Mouse (Mus musculus) cerebellum, adult 11-12 months (tissue): ENCODE measurements around the gene Clba1.
A peak's percentile ranks its signal among the peaks of the same experiment; 100 is the strongest.

Source experiments
- DNase-seq: peaks from one replicate; pipeline ENCODE4 v3.0.0; 2022

Gene Clba1

DNA sequence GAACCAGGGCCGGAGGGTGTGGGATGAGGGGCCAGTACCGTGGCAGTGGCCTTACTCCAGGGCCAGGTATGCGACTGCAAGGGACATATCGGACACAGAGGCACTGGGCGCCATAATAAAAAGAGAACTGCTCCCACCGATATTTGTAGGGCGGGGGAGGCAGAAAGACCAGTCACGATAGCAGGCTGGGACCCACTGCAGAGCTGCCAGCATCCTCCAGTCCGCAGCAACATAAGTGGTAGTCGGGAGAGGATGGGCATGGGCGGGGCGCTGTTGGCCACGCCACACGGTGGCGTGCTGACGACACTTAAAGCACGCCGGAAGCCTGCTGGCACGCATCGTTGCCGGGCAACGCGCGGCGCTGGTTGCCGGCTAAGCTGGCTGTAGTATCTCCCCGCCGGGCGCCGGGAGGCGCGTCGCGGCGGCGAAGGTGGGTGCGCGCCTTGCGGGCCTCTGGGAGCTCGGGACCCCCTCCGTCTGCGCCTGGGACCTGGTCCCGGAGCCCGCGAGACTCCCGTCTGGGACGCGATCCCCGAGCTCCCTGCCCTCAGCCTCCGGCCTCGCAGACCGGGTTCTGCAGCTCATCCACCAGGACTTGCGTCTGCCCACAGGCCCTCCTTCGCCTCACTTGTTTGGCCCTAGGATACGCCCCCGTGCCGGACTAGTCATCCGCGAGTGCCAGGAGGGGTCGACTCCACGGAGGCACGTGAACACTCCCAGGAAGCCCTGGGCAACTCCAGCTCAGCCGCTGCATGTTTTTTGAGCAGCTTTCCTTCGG, at the start of gene Clba1:
TSS of gene Clba1 (plus strand) at position 351 of the 778 bp plus-strand sequence.
- peak; percentile 93 for DNase-seq

DNA sequence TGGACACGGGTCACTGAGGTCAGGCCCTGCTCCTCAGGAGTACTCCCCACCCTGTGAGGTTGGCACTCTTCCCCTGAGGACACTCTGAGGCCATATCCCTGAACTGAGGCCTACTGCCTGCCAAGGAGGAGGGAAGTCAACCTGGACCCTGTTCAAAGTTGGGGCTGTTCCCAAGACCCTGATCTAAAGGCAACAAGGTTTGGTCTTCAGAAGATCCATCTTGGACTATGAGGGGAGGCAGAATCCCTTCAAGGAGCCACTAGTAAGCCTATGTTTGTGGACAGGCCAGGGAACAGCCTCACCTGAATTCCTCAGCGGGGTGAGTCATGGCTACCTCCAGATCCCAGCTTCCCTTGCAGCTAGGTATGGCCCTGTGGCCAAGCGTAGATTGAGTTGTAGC, 49.3 kb upstream of the Clba1 start:
- no peak for DNase-seq

DNA sequence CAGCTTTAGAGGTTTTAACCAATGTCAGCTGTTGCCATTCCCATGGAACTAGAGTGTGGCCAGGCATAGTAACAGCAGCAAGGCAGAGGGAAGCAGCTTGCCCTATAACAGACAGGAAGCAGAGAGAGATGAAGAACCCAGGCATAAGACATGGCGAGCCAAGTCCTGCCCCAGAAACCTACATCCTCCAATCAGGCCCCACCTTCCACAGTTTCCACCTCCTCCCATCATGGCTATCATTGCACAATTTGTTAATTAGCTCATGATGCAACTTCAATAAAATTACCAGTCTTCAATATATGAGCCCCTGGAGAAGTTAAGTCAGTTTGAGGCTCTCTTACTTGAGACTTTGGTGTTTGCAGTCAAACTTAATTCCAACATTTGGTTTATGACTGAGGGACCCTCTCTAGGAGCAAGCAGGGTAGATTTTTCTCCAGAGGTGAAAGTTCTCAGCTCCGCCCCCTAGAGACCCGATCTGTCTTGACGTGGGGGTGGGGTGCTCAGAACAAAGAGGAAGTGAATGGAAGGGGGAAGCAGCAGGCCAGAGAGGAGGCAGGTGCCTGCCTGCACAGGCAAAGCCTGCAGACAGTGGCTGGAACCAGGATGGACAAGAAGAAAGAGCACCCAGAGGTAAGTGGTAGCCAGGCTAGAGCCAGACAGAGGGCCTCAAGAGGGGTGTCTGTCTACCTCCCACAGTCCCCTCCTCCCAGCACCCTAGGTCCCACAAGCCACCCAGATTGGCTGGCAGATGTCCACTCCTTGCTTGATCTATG, 48.4 kb upstream of the Clba1 start, which contains the start of gene Pld4:
TSS of gene Pld4 (plus strand) at position 502 of the 773 bp plus-strand sequence.
- DNase-seq = peak; percentile 1

DNA sequence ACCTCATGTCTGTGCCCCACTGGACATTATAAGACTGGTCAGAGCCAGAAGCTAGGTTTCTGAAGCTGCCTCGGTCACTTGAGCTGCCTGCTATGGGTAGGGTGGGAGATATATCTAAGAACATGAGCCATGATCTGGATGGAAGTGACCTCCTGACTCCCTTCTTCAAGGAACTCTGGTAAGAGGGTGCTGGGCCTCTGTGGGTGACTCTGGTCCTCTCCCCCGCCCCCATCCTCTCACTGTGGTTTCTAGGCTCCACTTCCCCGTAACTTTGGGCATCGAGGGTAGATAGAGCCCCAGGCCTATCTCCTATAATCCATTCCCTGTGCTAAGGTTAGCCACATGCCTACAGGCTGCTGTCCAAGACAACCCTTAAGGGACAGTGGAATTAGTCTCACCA, 47.3 kb upstream of the Clba1 start:
- DNase-seq = no peak

DNA sequence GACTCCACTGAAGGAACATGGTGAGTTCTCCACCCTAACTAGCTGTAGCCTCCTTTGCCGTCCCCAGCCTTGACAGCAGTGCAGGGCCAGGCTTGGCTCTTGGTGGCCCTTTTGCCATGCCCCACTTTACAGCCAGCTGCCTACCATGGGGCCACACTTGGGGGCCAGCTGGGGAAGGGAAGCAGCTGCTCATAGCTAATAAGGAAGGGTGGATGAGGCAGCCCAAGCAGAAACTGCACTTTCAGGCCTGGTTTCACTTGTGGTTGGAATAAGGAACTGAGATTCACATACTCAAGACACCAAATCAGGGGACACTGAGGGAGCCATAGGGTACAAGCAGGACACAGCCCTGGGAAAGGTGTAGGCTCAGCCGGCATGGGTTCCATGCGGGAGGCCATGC, 46.7 kb upstream of the Clba1 start:
- DNase-seq = no peak

DNA sequence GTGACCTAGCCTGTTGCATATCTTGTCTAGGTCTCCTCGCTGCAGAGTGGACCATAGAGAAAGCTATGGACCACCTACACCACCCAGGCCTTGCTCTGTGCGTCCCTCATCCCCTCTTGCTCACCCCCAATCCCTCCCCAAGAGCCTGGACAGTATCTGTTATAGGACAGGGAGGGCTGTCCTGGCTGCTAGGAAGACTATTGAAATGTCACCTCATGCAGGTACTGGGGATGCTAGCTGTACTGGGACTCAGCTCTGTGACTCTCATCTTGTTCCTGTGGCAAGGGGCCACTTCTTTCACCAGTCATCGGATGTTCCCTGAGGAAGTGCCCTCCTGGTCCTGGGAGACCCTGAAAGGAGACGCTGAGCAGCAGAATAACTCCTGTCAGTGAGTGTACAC, 45.6 kb upstream of the Clba1 start:
- DNase-seq = no peak

DNA sequence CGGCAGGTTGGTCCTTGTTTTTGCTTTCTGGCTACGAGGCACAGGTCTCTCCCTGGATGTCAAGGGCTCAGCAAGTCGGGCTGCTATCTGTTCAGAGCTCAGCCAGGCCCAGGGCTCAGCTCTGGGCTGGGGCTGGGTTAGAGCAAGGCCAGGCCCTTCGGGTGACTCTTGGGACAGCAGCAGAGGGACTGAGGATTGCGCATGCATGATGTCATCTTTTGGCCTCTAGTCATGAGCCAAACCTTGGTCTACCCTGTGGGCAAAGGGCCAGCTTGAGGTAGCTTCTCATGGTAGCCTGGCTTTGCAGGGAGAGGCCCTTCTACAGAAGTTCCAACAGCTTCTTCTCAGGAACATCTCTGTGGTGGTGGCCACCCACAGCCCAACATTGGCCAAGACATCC, 44.6 kb upstream of the Clba1 start:
- DNase-seq = no peak

DNA sequence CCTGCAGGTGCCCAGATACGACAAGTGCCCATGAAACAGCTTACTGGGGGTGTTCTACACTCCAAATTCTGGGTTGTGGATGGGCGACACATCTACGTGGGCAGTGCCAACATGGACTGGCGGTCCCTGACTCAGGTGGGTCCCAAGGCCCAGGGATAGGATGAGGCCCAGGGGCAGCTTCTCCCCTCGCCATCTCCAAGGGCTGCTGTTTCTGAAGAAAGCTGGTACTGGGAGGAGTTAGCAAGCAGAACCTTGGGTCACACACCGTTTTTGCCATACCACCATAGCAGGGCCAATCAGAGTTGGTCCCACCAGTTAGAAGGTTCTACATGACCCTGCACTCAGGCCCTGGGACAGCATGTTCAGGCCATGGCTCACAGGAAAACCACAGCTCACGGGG, 43.7 kb upstream of the Clba1 start:
- DNase-seq = no peak

DNA sequence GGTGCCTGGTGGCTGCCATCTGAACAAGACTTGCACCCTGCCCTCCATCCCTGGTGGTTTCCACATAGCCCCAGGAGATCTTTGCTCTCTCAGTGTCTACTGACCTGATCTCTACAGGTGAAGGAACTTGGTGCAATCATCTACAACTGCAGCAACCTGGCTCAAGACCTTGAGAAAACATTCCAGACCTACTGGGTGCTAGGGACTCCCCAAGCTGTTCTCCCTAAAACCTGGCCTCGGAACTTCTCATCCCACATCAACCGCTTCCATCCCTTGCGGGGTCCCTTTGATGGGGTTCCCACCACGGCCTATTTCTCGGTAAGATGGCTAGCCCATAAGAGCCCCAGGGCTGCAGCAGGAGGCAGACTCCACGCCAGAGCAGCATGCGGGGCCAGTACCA, 42.2 kb upstream of the Clba1 start:
- DNase-seq = no peak

DNA sequence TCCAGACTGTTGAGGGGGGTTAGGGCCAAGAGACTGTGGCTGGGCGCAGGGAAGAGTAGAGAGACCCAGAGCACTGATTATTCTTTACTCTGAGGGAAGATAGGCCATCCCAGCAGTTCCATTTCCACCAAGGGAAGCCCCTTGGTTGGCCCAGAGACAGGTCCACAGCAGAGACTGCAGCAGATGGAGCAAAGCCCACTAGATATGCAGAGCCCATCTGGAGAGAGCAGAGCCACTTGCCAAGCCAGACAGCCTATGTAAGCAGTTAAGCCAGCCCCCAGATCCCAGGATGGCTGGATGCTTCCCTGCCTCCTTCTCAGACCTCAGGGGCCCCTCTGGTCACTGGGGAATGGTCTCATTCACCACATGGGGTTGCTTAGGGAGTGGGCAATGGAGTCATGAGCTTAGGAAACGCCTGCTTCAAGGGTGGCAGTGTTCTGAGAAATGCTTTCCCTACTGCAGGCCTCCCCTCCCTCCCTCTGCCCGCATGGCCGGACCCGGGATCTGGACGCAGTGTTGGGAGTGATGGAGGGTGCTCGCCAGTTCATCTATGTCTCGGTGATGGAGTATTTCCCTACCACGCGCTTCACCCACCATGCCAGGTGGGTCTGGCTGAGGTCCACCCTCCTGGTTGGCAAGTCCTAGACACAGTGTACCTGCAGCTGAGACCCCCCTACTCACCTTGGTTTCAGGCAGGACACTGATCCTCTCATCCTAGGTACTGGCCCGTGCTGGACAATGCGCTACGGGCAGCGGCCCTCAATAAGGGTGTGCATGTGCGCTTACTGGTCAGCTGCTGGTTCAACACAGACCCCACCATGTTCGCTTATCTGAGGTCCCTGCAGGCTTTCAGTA, 41.5 kb upstream of the Clba1 start:
- DNase-seq = no peak

DNA sequence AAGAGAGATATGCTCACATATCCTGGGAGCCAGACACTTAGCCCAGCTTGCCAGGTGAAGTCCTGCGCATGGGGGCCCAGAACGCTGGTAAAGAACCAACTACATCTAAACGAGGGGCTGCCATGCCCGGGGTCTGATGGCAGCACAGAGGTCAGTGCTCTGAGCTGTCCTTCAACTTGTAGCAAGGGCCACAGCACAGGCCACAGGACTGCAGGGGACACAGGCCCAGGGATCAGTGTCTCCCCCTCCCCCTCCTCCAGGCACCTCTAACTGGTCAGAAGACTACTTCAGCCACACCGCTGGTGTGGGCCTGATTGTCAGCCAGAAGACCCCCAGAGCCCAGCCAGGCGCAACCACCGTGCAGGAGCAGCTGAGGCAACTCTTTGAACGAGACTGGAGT, 40.6 kb upstream of the Clba1 start:
- DNase-seq = no peak

DNA sequence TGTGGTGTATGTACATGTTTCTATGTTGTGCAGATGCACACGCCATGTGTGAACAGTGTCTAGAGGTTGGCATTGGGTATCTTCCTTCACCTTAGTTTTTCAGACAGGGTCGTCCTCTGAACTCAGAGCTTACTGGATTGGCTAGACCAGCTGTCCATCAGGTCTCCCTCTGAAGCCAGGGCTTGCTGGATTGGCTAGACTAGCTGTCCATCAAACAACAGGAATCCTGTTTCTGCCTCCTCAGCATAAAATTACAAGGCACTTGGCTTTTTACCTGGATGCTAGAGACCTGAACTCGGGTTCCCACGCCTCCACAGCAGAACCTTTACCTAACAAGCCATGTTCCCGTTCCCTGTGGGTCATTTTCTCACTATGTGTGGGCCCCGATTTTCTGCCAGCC, 39.7 kb upstream of the Clba1 start:
- no peak for DNase-seq

DNA sequence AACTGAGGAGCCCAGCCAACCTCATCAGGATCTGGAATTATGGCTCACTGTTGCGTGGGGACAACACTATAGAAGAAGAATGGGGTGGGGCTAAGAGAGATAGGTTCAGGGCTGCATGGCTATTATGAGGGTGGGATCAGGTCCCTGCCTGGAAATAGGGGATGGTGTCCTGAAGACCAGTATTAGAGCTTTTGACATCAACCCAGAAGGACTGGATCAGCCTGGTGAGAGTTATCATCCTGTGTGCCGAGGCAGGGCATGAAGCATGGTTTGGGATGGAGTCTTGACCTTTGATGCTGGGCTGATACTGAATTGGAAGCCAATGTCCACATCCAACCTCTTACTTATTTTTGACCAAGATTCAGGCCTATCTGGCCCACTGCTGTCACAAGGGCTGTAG, 39.0 kb upstream of the Clba1 start:
- no peak for DNase-seq

DNA sequence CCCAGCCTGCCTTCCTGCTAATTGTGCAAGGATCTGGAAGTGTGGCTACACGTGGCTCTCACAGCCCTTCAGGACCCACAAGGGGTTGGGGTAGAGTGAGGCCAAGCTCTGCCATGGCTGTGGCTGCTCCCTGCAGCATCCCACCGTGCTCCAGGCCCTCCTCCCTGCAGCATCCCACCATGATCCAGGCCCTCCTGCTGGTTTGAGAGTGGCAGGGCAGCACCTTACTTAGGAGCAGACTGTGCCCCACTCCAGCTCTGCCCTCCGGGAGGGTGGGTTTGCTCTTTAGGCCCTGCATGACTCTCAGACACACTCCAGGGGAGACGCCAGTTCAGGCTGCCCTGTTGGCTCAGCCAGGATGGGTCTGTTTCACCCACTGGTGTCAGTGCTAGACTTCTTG, 38.3 kb upstream of the Clba1 start:
- DNase-seq = no peak

DNA sequence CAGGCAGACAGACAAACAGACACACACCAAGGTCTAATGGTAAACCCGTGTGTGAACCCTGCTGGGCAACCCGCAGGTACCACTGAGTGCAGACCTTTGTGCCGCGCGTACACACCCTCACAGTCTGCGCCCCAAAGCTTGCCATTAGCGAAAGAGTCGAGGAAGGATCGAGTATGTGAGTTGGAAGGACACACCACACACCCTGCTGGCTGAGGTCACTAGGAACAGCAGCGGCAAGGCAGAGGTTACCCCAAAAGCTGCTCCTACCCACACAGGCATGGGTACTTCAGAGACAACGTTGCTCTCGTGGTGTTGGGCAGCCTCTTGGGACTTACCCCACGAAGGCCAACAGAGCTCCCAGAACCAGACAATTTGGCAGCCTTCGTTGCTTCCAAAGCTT, 36.4 kb upstream of the Clba1 start:
- DNase-seq = no peak

DNA sequence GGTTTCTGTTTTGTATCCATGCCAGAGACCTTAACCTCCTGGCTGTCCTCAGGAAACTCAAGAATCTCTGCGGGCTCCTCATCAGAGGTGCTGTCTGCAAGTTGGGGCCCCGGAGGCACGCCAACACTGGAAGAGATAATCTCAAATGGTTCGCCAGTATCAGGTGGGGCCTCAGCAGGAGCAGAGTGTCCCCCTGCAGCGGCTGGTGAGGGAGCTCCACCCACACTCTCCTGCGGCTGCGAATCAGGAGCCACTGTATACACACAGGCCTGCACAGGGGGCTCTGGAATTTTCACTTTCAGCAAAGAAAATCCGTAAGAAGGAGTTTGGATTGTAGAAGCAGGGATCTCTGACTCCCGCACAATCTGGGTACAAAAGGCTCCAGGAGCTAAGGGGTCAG, 35.4 kb upstream of the Clba1 start:
- no peak for DNase-seq

DNA sequence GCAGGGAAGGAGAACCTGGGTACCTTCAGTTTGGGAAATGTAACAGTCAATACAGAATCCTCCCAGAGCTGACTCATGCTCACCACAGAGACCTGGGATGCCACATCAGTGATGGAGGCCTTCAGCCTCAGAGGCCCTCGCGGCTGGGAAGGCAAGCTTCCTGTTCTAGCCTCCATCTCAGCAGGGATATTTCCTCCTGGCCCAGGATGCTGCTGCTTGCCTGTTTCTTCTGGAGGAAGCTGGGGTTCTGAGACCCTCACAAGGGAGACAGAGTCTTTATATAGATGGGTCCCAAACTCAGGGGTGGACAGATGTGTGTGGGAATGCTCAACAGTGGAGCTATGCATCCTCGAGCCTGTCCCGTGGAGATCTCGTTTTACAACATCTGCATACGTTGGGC, 34.7 kb upstream of the Clba1 start:
- DNase-seq = no peak

DNA sequence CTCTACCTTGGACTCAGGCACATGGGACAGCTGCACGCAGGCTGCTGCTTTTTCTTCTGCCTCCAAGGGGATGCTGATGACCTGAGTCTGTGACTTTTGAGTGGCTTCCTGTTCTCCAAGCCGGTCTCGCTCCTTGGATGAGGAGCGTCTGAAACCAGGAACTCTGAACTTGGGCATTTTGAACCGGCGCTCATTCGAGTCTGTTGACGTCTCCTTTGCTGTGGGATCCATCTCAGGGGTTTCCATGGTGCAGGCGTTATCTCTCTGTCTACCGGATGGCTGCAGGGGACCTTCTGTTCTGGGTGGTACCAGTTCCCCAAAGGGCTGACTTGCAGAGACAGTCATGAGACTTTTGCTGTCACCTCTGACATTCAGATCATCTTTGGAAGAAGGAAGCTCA, 34.3 kb upstream of the Clba1 start:
- no peak for DNase-seq

DNA sequence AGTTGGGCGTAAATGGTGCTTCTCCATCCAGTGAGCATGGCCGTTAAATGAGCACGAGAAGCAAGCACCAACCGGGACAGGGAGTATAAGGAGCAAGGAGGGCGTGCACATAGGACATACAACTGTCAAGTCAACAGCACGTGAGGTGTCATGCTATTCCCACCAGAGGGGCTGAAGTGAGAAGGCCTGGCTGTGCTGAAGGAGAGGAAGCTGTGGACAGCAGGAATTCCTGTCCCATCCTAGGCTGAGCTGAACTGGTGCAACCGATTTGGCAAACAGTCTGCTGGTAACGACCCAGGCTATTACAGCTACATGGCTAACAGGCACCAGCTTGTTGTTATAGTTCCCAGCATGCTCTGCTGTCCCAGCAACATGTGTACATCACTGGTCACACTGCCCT, 17.7 kb upstream of the Clba1 start:
- DNase-seq = no peak

DNA sequence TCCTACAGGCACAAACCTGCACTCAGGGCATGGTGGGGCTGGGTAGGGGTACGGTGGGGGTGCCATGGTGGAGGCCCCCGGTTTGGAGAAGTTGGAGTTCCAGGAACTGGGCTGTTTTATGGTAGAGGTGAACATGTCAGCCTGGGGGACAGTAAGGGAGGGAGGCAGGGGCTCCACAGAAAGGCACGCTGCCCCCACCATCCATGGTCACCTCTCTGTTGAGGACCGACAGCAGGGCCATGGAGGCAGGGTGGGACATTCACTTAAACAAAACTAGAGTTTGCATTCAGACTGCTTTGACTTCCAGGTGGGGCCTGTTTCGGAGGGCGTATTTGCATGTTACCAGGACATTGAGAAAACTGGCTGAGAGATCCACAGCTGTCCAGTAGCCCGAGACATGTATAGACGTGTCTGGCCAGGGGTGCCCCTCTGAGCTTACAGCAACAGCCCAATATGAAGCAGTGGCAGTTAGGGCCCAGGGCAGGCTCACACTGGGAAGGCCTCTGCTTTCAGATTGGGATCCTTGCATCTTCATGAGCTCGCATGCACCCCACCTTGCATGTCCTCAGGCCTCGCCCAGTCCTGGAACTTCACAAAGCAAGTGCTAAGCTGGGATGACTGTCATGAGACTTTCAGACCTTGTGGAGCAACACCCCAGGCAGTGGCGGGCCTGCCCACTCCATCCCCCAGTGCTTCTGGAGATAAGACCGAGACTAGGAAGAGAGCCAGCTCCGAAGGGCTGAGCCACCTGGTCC, 15.0 kb upstream of the Clba1 start:
- no peak for DNase-seq

DNA sequence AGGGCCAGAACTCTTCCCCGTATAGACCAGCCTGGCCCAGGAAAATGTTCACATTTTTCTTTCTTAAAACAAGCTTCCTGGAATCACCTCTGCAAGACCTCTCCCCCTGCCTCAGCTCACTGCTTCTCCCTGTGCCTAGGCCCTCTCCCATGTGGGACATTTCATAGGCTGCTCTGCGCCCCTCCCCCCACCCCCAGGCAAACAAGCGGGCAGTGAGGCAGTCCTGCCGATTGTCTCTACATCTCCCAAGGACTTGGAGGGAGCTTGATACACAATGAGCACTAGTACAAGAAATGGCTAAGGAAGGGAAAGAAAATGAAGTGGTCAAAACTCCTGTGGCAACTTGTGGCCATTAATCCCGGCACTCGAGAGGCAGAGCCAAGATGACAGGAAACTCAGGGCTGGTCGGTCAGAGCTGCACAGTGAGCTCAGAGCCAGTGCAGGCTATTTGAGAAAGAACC, 14.4 kb upstream of the Clba1 start:
- no peak for DNase-seq

DNA sequence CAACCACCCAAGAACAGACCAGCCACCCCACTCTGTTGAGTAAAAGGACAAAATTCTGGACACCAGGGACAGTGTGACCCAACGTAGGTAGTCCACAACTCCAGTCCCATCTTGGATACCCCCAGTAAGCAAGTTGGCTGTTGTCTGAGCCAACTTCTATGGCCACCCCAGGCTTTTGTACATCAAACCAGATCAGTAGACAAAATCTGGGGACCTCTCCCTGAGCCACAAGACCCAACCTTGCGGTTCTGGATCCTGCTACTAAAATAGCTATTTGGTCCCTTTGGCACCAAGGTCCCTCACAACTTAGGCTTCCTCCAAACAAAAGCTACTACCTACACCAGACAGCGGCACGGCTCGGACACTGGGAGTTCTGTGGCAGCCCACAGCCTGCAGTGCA, 13.7 kb upstream of the Clba1 start:
- DNase-seq = no peak
